Mouse (Mus musculus): ENCODE data around the gene Baz2a. TPM values are rescaled to one million over a fixed set of nuclear protein-coding genes. Genes with fewer than 3 reads are reported as not detected.
"Not testable (repeated sequence)": the region's sequence is repeated elsewhere in the genome, so short reads cannot be mapped to it uniquely, and the experiment has no call there.

Baz2a gene
- total RNA-seq, 4 experiments from 2014 or later = 21.3 to 22.8 (median 22.1) TPM

GRCm38 (mm10) chr10:128111227-128111626 is 19.9 kb downstream of the Baz2a start:
- DNase-seq (ENCODE audit: low spot score) = no peak

GRCm38 (mm10) chr10:128123833-128124232 is 32.5 kb downstream of the Baz2a start:
- no peak for DNase-seq (ENCODE audit: low spot score)

- no peak for DNase-seq (ENCODE audit: low spot score)
These were observed 33.5 kb downstream of the Baz2a start for GRCm38 (mm10) chr10:128124831-128125230.

- DNase-seq (ENCODE audit: low spot score) = no peak
These were observed 34.6 kb downstream of the Baz2a start for GRCm38 (mm10) chr10:128125951-128126350.

- no peak for DNase-seq (ENCODE audit: low spot score)
These were observed 36.1 kb downstream of the Baz2a start for GRCm38 (mm10) chr10:128127497-128127896.

GRCm38 (mm10) chr10:128128143-128128542 is 36.8 kb downstream of the Baz2a start:
- DNase-seq (ENCODE audit: low spot score) = no peak

GRCm38 (mm10) chr10:128131297-128131696 is 39.9 kb downstream of the Baz2a start:
- no peak for DNase-seq (ENCODE audit: low spot score)

GRCm38 (mm10) chr10:128131812-128132211 is 40.4 kb downstream of the Baz2a start:
- DNase-seq (ENCODE audit: low spot score) = no peak

- DNase-seq (ENCODE audit: low spot score) = no peak
These were observed 42.4 kb downstream of the Baz2a start for GRCm38 (mm10) chr10:128133650-128134332.

GRCm38 (mm10) chr10:128135374-128135773 is 44.0 kb downstream of the Baz2a start:
- DNase-seq (ENCODE audit: low spot score) = no peak

GRCm38 (mm10) chr10:128140236-128140952 is 49.0 kb downstream of the Baz2a start:
- DNase-seq (ENCODE audit: low spot score) = peak; percentile 58

GRCm38 (mm10) chr10:128142165-128142564 is 50.8 kb downstream of the Baz2a start:
- DNase-seq (ENCODE audit: low spot score) = no peak

GRCm38 (mm10) chr10:128143659-128144058 is 52.3 kb downstream of the Baz2a start:
- no peak for DNase-seq (ENCODE audit: low spot score)

- DNase-seq (ENCODE audit: low spot score) = no peak
These were observed 53.6 kb downstream of the Baz2a start for GRCm38 (mm10) chr10:128144961-128145360.

- DNase-seq (ENCODE audit: low spot score) = peak; percentile 31
These were observed 57.5 kb downstream of the Baz2a start for GRCm38 (mm10) chr10:128148789-128149365.

GRCm38 (mm10) chr10:128149592-128149991 is 58.2 kb downstream of the Baz2a start:
- peak; percentile 97 for DNase-seq (ENCODE audit: low spot score)

GRCm38 (mm10) chr10:128150941-128151340 is 59.6 kb downstream of the Baz2a start:
- DNase-seq (ENCODE audit: low spot score) = peak; percentile 50

GRCm38 (mm10) chr10:128153978-128154377 is 62.6 kb downstream of the Baz2a start:
- no peak for DNase-seq (ENCODE audit: low spot score)

GRCm38 (mm10) chr10:128165726-128166125 is 74.3 kb downstream of the Baz2a start:
- not testable (repeated sequence) for DNase-seq (ENCODE audit: low spot score)

- DNase-seq (ENCODE audit: low spot score) = no peak
These were observed 75.7 kb downstream of the Baz2a start for GRCm38 (mm10) chr10:128167091-128167490.

- DNase-seq (ENCODE audit: low spot score) = not testable (repeated sequence)
These were observed 80.0 kb downstream of the Baz2a start for GRCm38 (mm10) chr10:128171348-128171747.

- no peak for DNase-seq (ENCODE audit: low spot score)
These were observed 83.9 kb downstream of the Baz2a start for GRCm38 (mm10) chr10:128175302-128175701.
